Mouse (Mus musculus): ENCODE results near the gene Mcm2.

DNA sequence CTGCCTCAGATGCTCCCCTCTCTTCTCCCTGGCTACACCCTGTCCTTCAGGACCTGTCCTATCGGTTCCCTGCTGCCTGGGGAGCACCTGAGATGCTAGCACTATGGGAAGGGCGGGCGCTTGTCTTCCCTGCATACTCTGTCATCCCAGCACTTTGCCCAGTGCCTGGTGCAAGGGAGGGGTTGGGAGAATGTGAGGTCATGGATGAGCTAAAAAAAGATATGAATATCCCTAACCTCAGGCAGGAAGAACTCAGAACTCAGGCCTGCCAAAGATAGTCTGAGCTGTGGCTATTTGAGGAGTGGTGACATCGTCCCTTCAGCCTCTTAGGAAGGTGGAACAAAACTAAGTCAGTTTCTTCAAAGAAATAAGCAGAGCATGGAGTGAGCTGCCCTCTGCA lies 43.0 kb upstream of the Mcm2 start:
- TF ChIP-seq FLI1 (IDR thresholded peaks at IDR 0.05; ENCODE audit: low read length) (no peak), GATA1 (IDR thresholded peaks at IDR 0.05; ENCODE audit: borderline replicate concordance, low read length) (no peak)
